Mouse (Mus musculus) heart, embryonic 16.5 days (tissue): ENCODE results near the gene P3h3. TPM values are rescaled to one million over a fixed set of nuclear protein-coding genes. Genes with fewer than 3 reads are reported as not detected.

Experiments
- ATAC-seq: fragments of 200-750 bp; cut with Nextera tagmentation; replicated peaks from 2 replicates; pipeline ENCODE4 v1.8.0; 2017; ENCODE audit warnings: moderate number of reproducible peaks; ENCODE audit not compliant: insufficient read depth, low FRiP score; ENCODE audit errors: extremely low read depth
- H3K27ac ChIP-seq: fragments of 300-500 bp; sonication (generic); 2 replicates; pipeline ENCODE4 v1.5.1; 2014; ENCODE audit warnings: mild to moderate bottlenecking, low read length, control low read depth, moderate library complexity
- H3K27me3 ChIP-seq: fragments of 300-500 bp; sonication (generic); 2 replicates; pipeline ENCODE4 v1.6.1; 2014; ENCODE audit warnings: low read length, mixed read lengths; ENCODE audit not compliant: control insufficient read depth, insufficient read depth
- H3K36me3 ChIP-seq: fragments of 300-500 bp; sonication (generic); 2 replicates; pipeline ENCODE4 v1.6.1; 2014; ENCODE audit not compliant: control insufficient read depth, insufficient read depth
- H3K4me1 ChIP-seq: fragments of 300-500 bp; sonication (generic); 2 replicates; pipeline ENCODE4 v1.6.1; 2014; ENCODE audit warnings: low read length, mixed read lengths; ENCODE audit not compliant: control insufficient read depth, insufficient read depth
- H3K4me2 ChIP-seq: fragments of 300-500 bp; sonication (generic); 2 replicates; pipeline ENCODE4 v1.6.1; 2014; ENCODE audit warnings: low read depth, mild to moderate bottlenecking, control low read depth, low read length
- H3K4me3 ChIP-seq: fragments of 300-500 bp; sonication (generic); 2 replicates; pipeline ENCODE4 v1.5.1; 2014; ENCODE audit warnings: mild to moderate bottlenecking, control low read depth, low read length
- H3K9ac ChIP-seq: fragments of 300-500 bp; sonication (generic); 2 replicates; pipeline ENCODE4 v1.6.1; 2014; ENCODE audit warnings: low read length, control low read depth
- H3K9me3 ChIP-seq: fragments of 300-500 bp; sonication (generic); replicated peaks from 2 replicates; pipeline ENCODE4 v1.6.1; 2016; ENCODE audit warnings: low read length; ENCODE audit not compliant: control insufficient read depth
- WGBS: fragments of 180-500 bp; shearing (Covaris S2); extraction: QIAGEN DNeasy Blood & Tissue Kit; methylation state at CpG from one replicate; pipeline ENCODE4 v1.1.7; 2014; 5-methylcytosine and 5-hydroxymethylcytosine counted together
- polyA plus RNA-seq: library from polyadenylated mRNA; unstranded; fragments of >200 nt; fragmentation: Nextera tagmentation; extraction: Ambion mirVana; gene quantifications from 2 replicates; pipeline ENCODE4 v1.2.1, GENCODE M21; 2015

P3h3 gene
- polyA plus RNA-seq, 1 experiment from 2014 or later = 12.3 TPM

GRCm38 (mm10) chr6:124879390-124879789 is 21.8 kb upstream of the P3h3 start:
- Histone ChIP-seq H3K9ac (no peak overlapping the region), H3K9me3 (no peaks in the 10 kb centered on the region), H3K27ac (no peak overlapping the region), H3K27me3 (no peaks in the 10 kb centered on the region), H3K36me3 (no peaks in the 10 kb centered on the region), H3K4me2 (no peak overlapping the region), H3K4me3 (no peak overlapping the region), H3K4me1 (no peaks in the 10 kb centered on the region)
- WGBS = 50% methylated on average over 6 of the region's 6 CpGs
- no peak for ATAC-seq

- Histone ChIP-seq H3K9ac (no peak overlapping the region), H3K4me2 (no peak overlapping the region), H3K4me3 (no peak overlapping the region), H3K9me3 (no peaks in the 10 kb centered on the region), H3K36me3 (no peaks in the 10 kb centered on the region), H3K27ac (no peak overlapping the region), H3K4me1 (no peaks in the 10 kb centered on the region), H3K27me3 (no peaks in the 10 kb centered on the region)
- 19% methylated on average over 3 of the region's 3 CpGs for WGBS
- ATAC-seq = no peak
Measured at GRCm38 (mm10) chr6:124874348-124874747, 16.8 kb upstream of the P3h3 start.

GRCm38 (mm10) chr6:124866560-124866959 is 9.0 kb upstream of the P3h3 start:
- peaks cover 17% of the 10 kb centered on the region for H3K4me1 ChIP-seq
- H3K9ac ChIP-seq = no peak overlapping the region
- no peaks in the 10 kb centered on the region for H3K9me3 ChIP-seq
- no peaks in the 10 kb centered on the region for H3K36me3 ChIP-seq
- 66% methylated on average over 7 of the region's 7 CpGs for WGBS
- peaks cover 9% of the 10 kb centered on the region for H3K27me3 ChIP-seq
- no peak overlapping the region for H3K4me3 ChIP-seq
- ATAC-seq = no peak
- H3K27ac ChIP-seq = no peak overlapping the region
- H3K4me2 ChIP-seq = no peak overlapping the region

- 67% methylated on average over 18 of the region's 18 CpGs for WGBS
- H3K4me3 ChIP-seq = no peak overlapping the region
- H3K4me1 ChIP-seq = peaks cover 17% of the 10 kb centered on the region
- no peaks in the 10 kb centered on the region for H3K36me3 ChIP-seq
- H3K27ac ChIP-seq = no peak overlapping the region
- H3K4me2 ChIP-seq = no peak overlapping the region
- H3K27me3 ChIP-seq = peaks cover 12% of the 10 kb centered on the region
- no peak for ATAC-seq
- no peaks in the 10 kb centered on the region for H3K9me3 ChIP-seq
- no peak overlapping the region for H3K9ac ChIP-seq
Measured at GRCm38 (mm10) chr6:124865766-124866362, 8.3 kb upstream of the P3h3 start.

GRCm38 (mm10) chr6:124863658-124864298 is 6.2 kb upstream of the P3h3 start, which contains the start of gene Gpr162:
Gene Gpr162 (minus strand): TSS chr6:124863983.
- peaks cover 17% of the 10 kb centered on the region for H3K4me1 ChIP-seq
- no peak within 1 kb of the TSS for H3K27ac ChIP-seq
- H3K9me3 ChIP-seq = no peaks in the 10 kb centered on the region
- ATAC-seq = peak; percentile 61
- peaks cover 20% of the 10 kb centered on the region for H3K27me3 ChIP-seq
- H3K36me3 ChIP-seq = no peaks in the 10 kb centered on the region
- H3K9ac ChIP-seq = peak within 1 kb of the TSS; percentile 81
- peak within 1 kb of the TSS; percentile 64 for H3K4me3 ChIP-seq
- peak within 1 kb of the TSS; percentile 94 for H3K4me2 ChIP-seq
- under 1% methylated on average over 37 of the region's 43 CpGs for WGBS

- H3K4me2 ChIP-seq = peak overlapping the region; percentile 94
- H3K4me1 ChIP-seq = peaks cover 21% of the 10 kb centered on the region
- H3K27ac ChIP-seq = no peak overlapping the region
- WGBS = 1% methylated on average over 8 of the region's 16 CpGs
- H3K36me3 ChIP-seq = no peaks in the 10 kb centered on the region
- H3K9me3 ChIP-seq = no peaks in the 10 kb centered on the region
- H3K4me3 ChIP-seq = peak overlapping the region; percentile 64
- ATAC-seq = peak; percentile 34
- H3K9ac ChIP-seq = peak overlapping the region; percentile 81
- peaks cover 26% of the 10 kb centered on the region for H3K27me3 ChIP-seq
Measured at GRCm38 (mm10) chr6:124863125-124863657, 5.6 kb upstream of the P3h3 start.

GRCm38 (mm10) chr6:124862406-124863124 is 5.0 kb upstream of the P3h3 start:
- Histone ChIP-seq H3K36me3 (no peaks in the 10 kb centered on the region), H3K27ac (no peak overlapping the region), H3K4me3 (peak overlapping the region; percentile 64), H3K27me3 (peaks cover 31% of the 10 kb centered on the region), H3K9ac (peak overlapping the region; percentile 81; the same call in 1 of the 2 replicates), H3K4me2 (peak overlapping the region; percentile 94), H3K9me3 (no peaks in the 10 kb centered on the region), H3K4me1 (peaks cover 24% of the 10 kb centered on the region)
- 14% methylated on average over 8 of the region's 8 CpGs for WGBS
- no peak for ATAC-seq

- Histone ChIP-seq H3K36me3 (no peaks in the 10 kb centered on the region), H3K27ac (no peak overlapping the region), H3K4me1 (peaks cover 24% of the 10 kb centered on the region), H3K9me3 (no peaks in the 10 kb centered on the region), H3K4me2 (no peak overlapping the region), H3K4me3 (no peak overlapping the region), H3K9ac (no peak overlapping the region), H3K27me3 (peaks cover 31% of the 10 kb centered on the region)
- no peak for ATAC-seq
- WGBS = 44% methylated on average over 3 of the region's 3 CpGs
Measured at GRCm38 (mm10) chr6:124861802-124862201, 4.2 kb upstream of the P3h3 start.

- Histone ChIP-seq H3K9ac (no peak overlapping the region), H3K36me3 (no peaks in the 10 kb centered on the region), H3K27me3 (peaks cover 31% of the 10 kb centered on the region), H3K27ac (no peak overlapping the region), H3K4me1 (peaks cover 27% of the 10 kb centered on the region), H3K9me3 (no peaks in the 10 kb centered on the region), H3K4me2 (no peak overlapping the region), H3K4me3 (no peak overlapping the region)
- 84% methylated on average over 19 of the region's 19 CpGs for WGBS
- no peak for ATAC-seq
Measured at GRCm38 (mm10) chr6:124861266-124861665, 3.7 kb upstream of the P3h3 start.
